Mouse (Mus musculus) kidney, postnatal 0 days (tissue): ENCODE measurements around the gene 6330409D20Rik. TPM values are rescaled to one million over a fixed set of nuclear protein-coding genes. Genes with fewer than 3 reads are reported as not detected.
A peak's percentile ranks its signal among the peaks of the same experiment; 100 is the strongest.

Source experiments
- ATAC-seq: fragments of 200-750 bp; cut with Nextera tagmentation; replicated peaks from 2 replicates; pipeline ENCODE4 v1.8.0; 2017; ENCODE audit warnings: low read depth, moderate number of reproducible peaks, moderate TSS enrichment, moderate library complexity; ENCODE audit not compliant: low FRiP score
- DNase-seq: peaks from one replicate; pipeline ENCODE4 v3.0.0-alpha.2; 2016; ENCODE audit warnings: low spot score
- H3K27ac ChIP-seq: fragments of 300-500 bp; sonication (generic); 2 replicates; pipeline ENCODE4 v1.5.1; 2014; ENCODE audit warnings: mild to moderate bottlenecking
- H3K27me3 ChIP-seq: fragments of 300-500 bp; sonication (generic); 2 replicates; pipeline ENCODE4 v1.6.1; 2014; ENCODE audit warnings: low read length, mixed read lengths; ENCODE audit not compliant: insufficient read depth
- H3K36me3 ChIP-seq: fragments of 300-500 bp; sonication (generic); 2 replicates; pipeline ENCODE4 v1.6.1; 2014; ENCODE audit warnings: low read length, mixed read lengths; ENCODE audit not compliant: insufficient read depth
- H3K4me1 ChIP-seq: fragments of 300-500 bp; sonication (generic); replicated peaks from 2 replicates; pipeline ENCODE4 v1.6.1; 2014; ENCODE audit warnings: antibody characterized with exemption, low read length, mixed read lengths; ENCODE audit not compliant: insufficient read depth
- H3K4me2 ChIP-seq: fragments of 300-500 bp; sonication (generic); 2 replicates; pipeline ENCODE4 v1.6.1; 2014; ENCODE audit warnings: mild to moderate bottlenecking, low read length, moderate library complexity, mixed read lengths
- H3K4me3 ChIP-seq: fragments of 300-500 bp; sonication (generic); replicated peaks from 2 replicates; pipeline ENCODE4 v1.5.1; 2014; ENCODE audit warnings: low read depth, low read length
- H3K9ac ChIP-seq: fragments of 300-500 bp; sonication (generic); 2 replicates; pipeline ENCODE4 v1.6.1; 2014; ENCODE audit warnings: low read depth, low read length
- H3K9me3 ChIP-seq: fragments of 300-500 bp; sonication (generic); replicated peaks from 2 replicates; pipeline ENCODE4 v1.6.1; 2016; ENCODE audit warnings: low read length, inconsistent platforms, mixed read lengths
- CTCF ChIP-seq: IDR thresholded peaks from 2 replicates; pipeline ENCODE4 v1.5.1; 2016; ENCODE audit warnings: antibody characterized with exemption, low read depth, mild to moderate bottlenecking, moderate library complexity
- WGBS: fragments of 180-500 bp; shearing (Covaris S2); extraction: QIAGEN DNeasy Blood & Tissue Kit; methylation state at CpG from one replicate; pipeline ENCODE4 v1.1.7; 2014; 5-methylcytosine and 5-hydroxymethylcytosine counted together
- polyA plus RNA-seq: library from polyadenylated mRNA; unstranded; fragments of >200 nt; fragmentation: Nextera tagmentation; extraction: Ambion mirVana; gene quantifications from 2 replicates; pipeline ENCODE4 v1.2.1, GENCODE M21; 2015

The 6330409D20Rik gene
- polyA plus RNA-seq, 1 experiment from 2014 or later = not detected

- Histone ChIP-seq H3K9me3 (no peaks in the 10 kb centered on the region), H3K4me2 (no peak overlapping the region), H3K27me3 (no peaks in the 10 kb centered on the region), H3K4me3 (no peak overlapping the region), H3K36me3 (peaks cover 31% of the 10 kb centered on the region; the same call in 1 of the 2 replicates), H3K9ac (no peak overlapping the region), H3K4me1 (no peaks in the 10 kb centered on the region), H3K27ac (no peak overlapping the region)
- DNase-seq = no peak
- WGBS = 94% methylated on average over 2 of the region's 2 CpGs
- TF ChIP-seq CTCF = no peak
- ATAC-seq = no peak
Measured at GRCm38 (mm10) chr2:32759001-32759400, 18.2 kb upstream of the 6330409D20Rik start.

- Histone ChIP-seq H3K27me3 (no peaks in the 10 kb centered on the region), H3K27ac (no peak overlapping the region; the same call in 1 of the 2 replicates), H3K9ac (0 out of 2 replicates have a peak overlapping the region, but pooled peaks have one; percentile 3), H3K36me3 (peaks cover 34% of the 10 kb centered on the region; the same call in 1 of the 2 replicates), H3K4me3 (no peak overlapping the region), H3K9me3 (no peaks in the 10 kb centered on the region), H3K4me1 (no peaks in the 10 kb centered on the region), H3K4me2 (no peak overlapping the region)
- ATAC-seq (0 out of 2 replicates have a peak, but pooled peaks have one; percentile 15), DNase-seq (no peak)
- 59% methylated on average over 8 of the region's 8 CpGs for WGBS
- no peak for TF ChIP-seq CTCF
Measured at GRCm38 (mm10) chr2:32758503-32758902, 17.7 kb upstream of the 6330409D20Rik start.

DNA sequence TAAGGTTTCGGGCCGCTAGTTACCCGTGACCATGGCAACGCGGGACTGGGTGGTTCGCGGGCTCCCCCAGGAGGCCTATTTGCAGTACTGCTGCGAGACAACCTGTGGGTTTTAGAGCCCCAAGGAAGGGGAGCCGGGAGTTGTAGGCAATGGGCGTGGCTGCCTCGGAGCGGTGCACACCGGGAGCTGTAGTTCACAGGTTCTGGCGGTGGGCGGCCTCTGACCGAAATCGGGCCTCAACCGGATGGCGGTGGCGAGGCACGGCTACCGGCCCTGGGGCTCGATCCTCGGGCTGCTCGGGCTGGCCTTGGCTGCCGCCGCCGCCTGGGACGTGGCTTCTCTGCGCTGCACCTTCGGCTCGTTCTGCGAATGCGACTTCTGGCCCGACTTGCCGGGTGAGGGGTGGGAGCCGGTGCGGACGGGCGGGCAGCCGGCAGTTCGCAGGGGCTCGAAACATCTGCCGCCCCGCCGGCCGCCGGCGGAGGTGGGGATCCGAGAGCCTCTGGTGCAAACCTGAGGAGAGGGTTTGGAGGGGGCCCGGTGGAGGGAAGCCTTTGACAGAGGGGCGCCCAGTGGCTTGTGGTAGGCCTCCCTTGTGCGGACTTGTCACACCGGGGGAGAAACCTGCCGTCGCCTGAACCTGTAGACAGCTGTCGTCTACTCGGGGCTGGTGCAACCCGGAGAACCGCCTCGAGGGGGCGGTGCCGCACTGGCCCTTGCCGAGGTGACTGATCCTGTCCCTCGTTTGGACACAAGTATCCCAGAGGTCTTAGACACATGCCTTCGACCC is 16.4 kb upstream of the 6330409D20Rik start, which contains the start of gene Tor2a:
Gene Tor2a, plus strand, starts transcription at position 179 of the 790 bp plus-strand sequence.
- ATAC-seq = peak; percentile 93

DNA sequence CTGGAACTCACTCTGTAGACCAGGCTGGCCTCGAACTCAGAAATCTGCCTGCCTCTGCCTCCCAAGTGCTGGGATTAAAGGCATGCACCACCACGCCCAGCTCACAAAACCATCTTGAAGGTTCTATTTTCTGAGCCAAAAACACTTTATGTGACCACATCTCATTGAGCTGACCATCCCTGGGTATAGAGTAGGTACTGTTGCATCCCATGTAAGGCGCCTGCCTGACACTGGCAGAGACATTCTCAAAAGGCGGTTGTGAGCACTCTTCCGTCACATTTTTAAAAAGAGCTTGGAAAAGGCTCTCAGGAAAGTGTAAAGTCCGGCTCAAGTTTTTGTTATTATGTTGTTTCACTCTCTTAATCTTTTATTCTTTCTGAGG is 15.8 kb upstream of the 6330409D20Rik start:
- Histone ChIP-seq H3K4me1 (0 out of 2 replicates have a peak, but pooled peaks cover 4% of the 10 kb centered on the region), H3K9ac (no peak overlapping the region), H3K4me2 (no peak overlapping the region), H3K27me3 (no peaks in the 10 kb centered on the region), H3K4me3 (peak overlapping the region; percentile 73; the same call in 1 of the 2 replicates), H3K9me3 (no peaks in the 10 kb centered on the region), H3K27ac (no peak overlapping the region), H3K36me3 (peaks cover 43% of the 10 kb centered on the region; the same call in 1 of the 2 replicates)
- no peak for DNase-seq
- TF ChIP-seq CTCF = no peak
- ATAC-seq = peak; percentile 6; the same call in 1 of the 2 replicates
- 39% methylated on average over 6 of the region's 6 CpGs for WGBS

More for the DNA sequence above, 16.4 kb upstream of the 6330409D20Rik start, which contains the start of gene Tor2a:
- peaks cover 40% of the 10 kb centered on the region; the same call in 1 of the 2 replicates for H3K36me3 ChIP-seq
- WGBS = under 1% methylated on average over 65 of the region's 66 CpGs
- H3K4me1 ChIP-seq = no peaks in the 10 kb centered on the region
- peak within 1 kb of the TSS; percentile 73 for H3K4me3 ChIP-seq
- H3K27ac ChIP-seq = peak within 1 kb of the TSS; percentile 92
- no peaks in the 10 kb centered on the region for H3K27me3 ChIP-seq
- peak within 1 kb of the TSS; percentile 91 for H3K9ac ChIP-seq
- TF ChIP-seq CTCF = peak; percentile 98
- no peaks in the 10 kb centered on the region for H3K9me3 ChIP-seq
- peak within 1 kb of the TSS; percentile 75 for H3K4me2 ChIP-seq
- peak; percentile 99 for DNase-seq

- DNase-seq (peak; percentile 49), ATAC-seq (no peak)
- H3K9ac ChIP-seq = no peak overlapping the region
- H3K4me2 ChIP-seq = peak overlapping the region; percentile 61
- H3K27me3 ChIP-seq = no peaks in the 10 kb centered on the region
- H3K4me3 ChIP-seq = 0 out of 2 replicates have a peak overlapping the region, but pooled peaks have one; percentile 26
- 0 out of 2 replicates have a peak, but pooled peaks cover 5% of the 10 kb centered on the region for H3K4me1 ChIP-seq
- WGBS = 68% methylated on average over 10 of the region's 10 CpGs
- H3K36me3 ChIP-seq = peaks cover 35% of the 10 kb centered on the region; the same call in 1 of the 2 replicates
- H3K27ac ChIP-seq = no peak overlapping the region
- TF ChIP-seq CTCF = peak; percentile 53
- no peaks in the 10 kb centered on the region for H3K9me3 ChIP-seq
Measured at GRCm38 (mm10) chr2:32752181-32752580, 11.4 kb upstream of the 6330409D20Rik start.

DNA sequence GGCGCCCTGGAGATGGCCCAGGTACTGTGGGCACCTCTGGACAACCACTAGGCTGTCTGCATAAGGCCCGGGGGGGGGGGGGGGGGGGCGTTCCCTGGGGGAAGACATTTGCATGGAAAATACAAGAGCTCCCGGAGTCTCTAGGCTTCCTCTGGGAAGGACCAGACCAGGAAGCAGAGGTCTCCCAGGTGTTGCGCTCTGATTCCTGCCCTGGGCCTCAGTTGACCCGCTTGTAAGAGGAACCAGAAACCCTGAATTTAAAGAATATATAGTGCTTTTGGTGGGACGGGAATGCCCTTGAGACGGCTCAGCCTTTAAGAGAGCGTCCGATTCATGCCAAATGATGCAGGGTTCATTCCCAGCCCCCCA is 10.8 kb upstream of the 6330409D20Rik start:
- Histone ChIP-seq H3K4me1 (0 out of 2 replicates have a peak, but pooled peaks cover 5% of the 10 kb centered on the region), H3K27me3 (no peaks in the 10 kb centered on the region), H3K27ac (peak overlapping the region; percentile 3), H3K36me3 (peaks cover 35% of the 10 kb centered on the region; the same call in 1 of the 2 replicates), H3K4me2 (peak overlapping the region; percentile 61), H3K9ac (no peak overlapping the region), H3K9me3 (no peaks in the 10 kb centered on the region), H3K4me3 (peak overlapping the region; percentile 26)
- DNase-seq = no peak
- 35% methylated on average over 8 of the region's 10 CpGs for WGBS
- no peak for ATAC-seq
- no peak for TF ChIP-seq CTCF
